Mouse (Mus musculus) lung, postnatal 0 days (tissue): Measurements from ENCODE around the gene Fabp3.

ENCODE experiments used
- CTCF ChIP-seq: IDR thresholded peaks from 2 replicates; pipeline ENCODE4 v1.5.1; 2016; ENCODE audit warnings: antibody characterized with exemption, mild to moderate bottlenecking
- EP300 ChIP-seq: IDR thresholded peaks from 2 replicates; pipeline ENCODE4 v1.6.1; 2016; ENCODE audit warnings: antibody characterized with exemption, mild to moderate bottlenecking, control low read depth

GRCm38 (mm10) chr4:130260406-130260805, 48.0 kb upstream of the Fabp3 start:
- peak; percentile 60 for TF ChIP-seq CTCF
- no peak for TF ChIP-seq EP300
